11 mouse cellular contexts compared by ENCODE assay signal in genomic region chr5:105527477-105528331, GRCm38 (mm10). TPM values are rescaled to one million over a fixed set of nuclear protein-coding genes. Genes with fewer than 3 reads are reported as not detected.
DNase-seq lines count a peak whose midpoint lies in the region; ATAC-seq lines count a peak whose summit lies in the region.
"Had no signal": no experiment of that assay in that cellular context is flagged by ENCODE, and none has a peak within 500 bp of the region (broad histone marks: within the 10 kb centered on the region; RNA-seq: fewer than 3 reads in every experiment).

No protein-coding gene starts in this region.

- no peak overlapping the region for H3K9ac ChIP-seq in hindbrain, embryonic 11.5 days (ENCODE audit: low read depth, low read length)
- H3K9ac ChIP-seq: limb, embryonic 15.5 days; neural tube, embryonic 13.5 days had no signal

- DNase-seq in spleen, adult 12 weeks (ENCODE audit: low spot score) = peak; percentile 15
- DNase-seq in spleen, adult 18-20 months = no peak
- DNase-seq in heart, adult 8-10 months (ENCODE audit: low spot score) = peak; percentile 50
- DNase-seq in liver = peak; percentile 65
- DNase-seq in yolk sac, embryonic 10.5 days (ENCODE audit: low spot score) = peak; percentile 25
- no peak for DNase-seq in cerebellum, adult 11-12 months
- DNase-seq in embryo, embryonic 9.5 days (ENCODE audit: extremely low spot score) = no peak
- DNase-seq in hindbrain, embryonic 11.5 days (ENCODE audit: low spot score) = no peak

- no peaks in the 10 kb centered on the region for H3K36me3 ChIP-seq in hindbrain, embryonic 11.5 days (ENCODE audit: control insufficient read depth, insufficient read depth, low read length)
- H3K36me3 ChIP-seq: limb, embryonic 15.5 days had no signal

- WGBS in hindbrain, embryonic 11.5 days = 94% methylated on average over 23 of the region's 23 CpGs

- H3K4me1 ChIP-seq in hindbrain, embryonic 11.5 days (replicated peaks; ENCODE audit: control insufficient read depth, insufficient read depth, low read length) = no peaks in the 10 kb centered on the region
- H3K4me1 ChIP-seq: limb, embryonic 15.5 days; neural tube, embryonic 13.5 days had no signal

- no peak overlapping the region for H3K4me3 ChIP-seq in hindbrain, embryonic 11.5 days (ENCODE audit: low read depth, low read length)
- H3K4me3 ChIP-seq: limb, embryonic 15.5 days; neural tube, embryonic 13.5 days had no signal

- H3K9me3 ChIP-seq in hindbrain, embryonic 11.5 days (ENCODE audit: control insufficient read depth, low read length) = no peaks in the 10 kb centered on the region
- H3K9me3 ChIP-seq: limb, embryonic 15.5 days; neural tube, embryonic 13.5 days had no signal

- no peaks in the 10 kb centered on the region for H3K27me3 ChIP-seq in hindbrain, embryonic 11.5 days (ENCODE audit: control insufficient read depth, insufficient read depth, low read length)
- H3K27me3 ChIP-seq: limb, embryonic 15.5 days; neural tube, embryonic 13.5 days had no signal

- H3K4me2 ChIP-seq in hindbrain, embryonic 11.5 days (replicated peaks; ENCODE audit: low read depth, low read length) = no peak overlapping the region
- H3K4me2 ChIP-seq: limb, embryonic 15.5 days; neural tube, embryonic 13.5 days had no signal

- no peak for ATAC-seq in hindbrain, embryonic 11.5 days (ENCODE audit: low FRiP score)
- ATAC-seq: hindbrain, postnatal 0 days had no signal

- H3K27ac ChIP-seq in hindbrain, embryonic 11.5 days (ENCODE audit: low read depth, low read length) = no peak overlapping the region
- H3K27ac ChIP-seq: hindbrain, postnatal 0 days; limb, embryonic 15.5 days; neural tube, embryonic 13.5 days had no signal

RNA-seq across cellular contexts. Expression of gene Lrrc8c, which starts 8.5 kb away (rescaled TPM):
- 10 to 100 TPM; 15.3 to 24.9 (median 23.1) TPM for total RNA-seq in heart, adult 8-10 months (2022)
- polyA plus RNA-seq in hindbrain, embryonic 11.5 days (2014; fragmentation: Nextera tagmentation; extraction: Ambion mirVana) = 13.5 and 15.7 TPM in 2 replicates

Comparison
In these comparisons a context has a peak if more than half of its experiments do, and no peak if none do; other contexts are left out.
1. DNase-seq: peak in spleen, adult 12 weeks (single experiment), heart, adult 8-10 months (single experiment), liver (single experiment) and yolk sac, embryonic 10.5 days (single experiment); none in spleen, adult 18-20 months (0 of 2), cerebellum, adult 11-12 months (single experiment), embryo, embryonic 9.5 days (single experiment) and hindbrain, embryonic 11.5 days (single experiment).